Mouse (Mus musculus) neural tube, embryonic 15.5 days (tissue): ENCODE results near the gene Spint4. TPM values are rescaled to one million over a fixed set of nuclear protein-coding genes. Genes with fewer than 3 reads are reported as not detected.
"Not testable (repeated sequence)": the region's sequence is repeated elsewhere in the genome, so short reads cannot be mapped to it uniquely, and the experiment has no call there.

Experiments
- ATAC-seq: fragments of 200-750 bp; cut with Nextera tagmentation; 2 replicates; pipeline ENCODE4 v1.8.0; 2017; ENCODE audit warnings: mild to moderate bottlenecking, moderate TSS enrichment, moderate library complexity; ENCODE audit not compliant: low FRiP score
- H3K27ac ChIP-seq: fragments of 300-500 bp; sonication (generic); replicated peaks from 2 replicates; pipeline ENCODE4 v1.5.1; 2015; ENCODE audit warnings: mild to moderate bottlenecking, inconsistent platforms
- H3K27me3 ChIP-seq: fragments of 300-500 bp; sonication (generic); replicated peaks from 2 replicates; pipeline ENCODE4 v1.6.1; 2015; ENCODE audit warnings: inconsistent platforms
- H3K36me3 ChIP-seq: fragments of 300-500 bp; sonication (generic); 2 replicates; pipeline ENCODE4 v1.6.1; 2015; ENCODE audit warnings: inconsistent platforms
- H3K4me1 ChIP-seq: fragments of 300-500 bp; sonication (generic); 2 replicates; pipeline ENCODE4 v1.6.1; 2015; ENCODE audit warnings: inconsistent platforms
- H3K4me2 ChIP-seq: fragments of 300-500 bp; sonication (generic); 2 replicates; pipeline ENCODE4 v1.6.1; 2015; ENCODE audit warnings: inconsistent platforms, mild to moderate bottlenecking, moderate library complexity
- H3K4me3 ChIP-seq: fragments of 300-500 bp; sonication (generic); replicated peaks from 2 replicates; pipeline ENCODE4 v1.5.1; 2015; ENCODE audit warnings: mild to moderate bottlenecking, inconsistent platforms
- H3K9ac ChIP-seq: fragments of 300-500 bp; sonication (generic); replicated peaks from 2 replicates; pipeline ENCODE4 v1.6.1; 2015; ENCODE audit warnings: mild to moderate bottlenecking, inconsistent platforms
- H3K9me3 ChIP-seq: fragments of 300-500 bp; sonication (generic); replicated peaks from 2 replicates; pipeline ENCODE4 v1.6.1; 2016; ENCODE audit warnings: inconsistent platforms
- WGBS: fragments of 180-500 bp; shearing (Covaris S2); methylation state at CpG from one replicate; pipeline ENCODE4 v1.1.7; 2015; ENCODE audit warnings: mixed read lengths; 5-methylcytosine and 5-hydroxymethylcytosine counted together
- polyA plus RNA-seq: library from polyadenylated mRNA; unstranded; fragments of >200 nt; fragmentation: Nextera tagmentation; extraction: Ambion mirVana; gene quantifications from 2 replicates; pipeline ENCODE4 v1.2.1, GENCODE M21; 2015

Gene Spint4
- polyA plus RNA-seq, 1 experiment from 2014 or later = not detected

- Histone ChIP-seq H3K4me2 (no peak within 1 kb of the TSS), H3K4me3 (no peak within 1 kb of the TSS), H3K4me1 (no peaks in the 10 kb centered on the region), H3K9me3 (no peaks in the 10 kb centered on the region), H3K9ac (no peak within 1 kb of the TSS), H3K27ac (no peak within 1 kb of the TSS), H3K27me3 (no peaks in the 10 kb centered on the region), H3K36me3 (no peaks in the 10 kb centered on the region)
- ATAC-seq = no peak
- WGBS = 76% methylated on average over 3 of the region's 3 CpGs
Measured at GRCm38 (mm10) chr2:164684807-164685206, 13.5 kb upstream of the Spint4 start, which contains the start of gene Wfdc13. TSS of gene Wfdc13 (plus strand) at chr2:164685107.

- 81% methylated on average over 5 of the region's 5 CpGs for WGBS
- Histone ChIP-seq H3K9me3 (no peaks in the 10 kb centered on the region), H3K36me3 (no peaks in the 10 kb centered on the region), H3K4me1 (no peaks in the 10 kb centered on the region), H3K4me2 (no peak overlapping the region), H3K27me3 (no peaks in the 10 kb centered on the region), H3K27ac (no peak overlapping the region), H3K9ac (no peak overlapping the region), H3K4me3 (no peak overlapping the region)
- no peak for ATAC-seq
Measured at GRCm38 (mm10) chr2:164700959-164701358, 2.7 kb downstream of the Spint4 start.

- H3K9ac ChIP-seq = no peak overlapping the region
- H3K9me3 ChIP-seq = no peaks in the 10 kb centered on the region
- ATAC-seq = no peak
- H3K4me3 ChIP-seq = no peak overlapping the region
- no peak overlapping the region for H3K4me2 ChIP-seq
- H3K4me1 ChIP-seq = no peaks in the 10 kb centered on the region
- no peaks in the 10 kb centered on the region for H3K36me3 ChIP-seq
- H3K27me3 ChIP-seq = no peaks in the 10 kb centered on the region
- 82% methylated on average over 5 of the region's 5 CpGs for WGBS
- H3K27ac ChIP-seq = no peak overlapping the region
Measured at GRCm38 (mm10) chr2:164701761-164702160, 3.5 kb downstream of the Spint4 start.

GRCm38 (mm10) chr2:164704235-164704634 lies 5.9 kb downstream of the Spint4 start:
- H3K4me1 ChIP-seq = no peaks in the 10 kb centered on the region
- 77% methylated on average over 5 of the region's 5 CpGs for WGBS
- H3K27ac ChIP-seq = no peak overlapping the region
- no peak overlapping the region for H3K4me3 ChIP-seq
- no peak for ATAC-seq
- H3K27me3 ChIP-seq = no peaks in the 10 kb centered on the region
- H3K4me2 ChIP-seq = no peak overlapping the region
- no peak overlapping the region for H3K9ac ChIP-seq
- H3K9me3 ChIP-seq = no peaks in the 10 kb centered on the region
- H3K36me3 ChIP-seq = no peaks in the 10 kb centered on the region

- Histone ChIP-seq H3K4me1 (no peaks in the 10 kb centered on the region), H3K27ac (no peak overlapping the region), H3K4me3 (no peak overlapping the region), H3K9me3 (no peaks in the 10 kb centered on the region), H3K4me2 (no peak overlapping the region), H3K36me3 (no peaks in the 10 kb centered on the region), H3K27me3 (no peaks in the 10 kb centered on the region), H3K9ac (no peak overlapping the region)
- ATAC-seq = no peak
- WGBS = 94% methylated on average over 6 of the region's 6 CpGs
Measured at GRCm38 (mm10) chr2:164705328-164705727, 7.0 kb downstream of the Spint4 start.

DNA sequence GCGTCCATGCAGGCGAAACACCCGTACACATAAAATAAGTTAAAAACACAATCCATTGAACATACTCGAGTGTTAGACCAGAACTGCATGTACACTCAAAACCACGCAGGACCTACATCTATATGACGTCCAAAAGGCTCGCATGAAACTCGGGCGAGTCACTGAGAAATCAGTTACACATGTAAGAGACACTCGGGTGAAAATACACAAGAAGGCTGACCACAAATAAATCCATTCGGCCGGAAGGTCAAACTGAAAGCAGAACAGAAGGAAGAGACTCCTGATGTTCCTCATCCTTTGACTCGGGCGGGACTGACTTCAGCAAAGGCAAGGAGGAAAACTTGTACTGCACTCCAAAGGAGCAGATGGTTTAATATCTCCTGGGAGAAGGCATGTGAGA lies 7.7 kb downstream of the Spint4 start:
- WGBS = 93% methylated on average over 14 of the region's 14 CpGs
- H3K27me3 ChIP-seq = no peaks in the 10 kb centered on the region
- ATAC-seq = no peak

GRCm38 (mm10) chr2:164715005-164715404 lies 16.7 kb downstream of the Spint4 start, which contains the start of gene Spint5:
TSS of gene Spint5 (plus strand) at chr2:164715305.
- whole genome bisulfite sequencing = 84% methylated on average over 6 of the region's 6 CpGs
- no peak within 1 kb of the TSS for H3K4me3 ChIP-seq
- H3K36me3 ChIP-seq = no peaks in the 10 kb centered on the region
- no peak within 1 kb of the TSS for H3K9ac ChIP-seq
- H3K4me2 ChIP-seq = no peak within 1 kb of the TSS
- ATAC-seq = no peak
- no peaks in the 10 kb centered on the region for H3K4me1 ChIP-seq
- H3K9me3 ChIP-seq = no peaks in the 10 kb centered on the region
- no peaks in the 10 kb centered on the region for H3K27me3 ChIP-seq
- H3K27ac ChIP-seq = no peak within 1 kb of the TSS

More for the DNA sequence above, 7.7 kb downstream of the Spint4 start:
- Histone ChIP-seq H3K4me1 (no peaks in the 10 kb centered on the region), H3K9ac (no peak overlapping the region), H3K4me2 (no peak overlapping the region), H3K27ac (no peak overlapping the region), H3K4me3 (no peak overlapping the region), H3K36me3 (no peaks in the 10 kb centered on the region), H3K9me3 (no peaks in the 10 kb centered on the region)

GRCm38 (mm10) chr2:164716194-164716786 lies 18.0 kb downstream of the Spint4 start:
- H3K4me2 ChIP-seq, H3K9me3 ChIP-seq, ATAC-seq, H3K36me3 ChIP-seq, H3K27me3 ChIP-seq, H3K27ac ChIP-seq, H3K9ac ChIP-seq, H3K4me3 ChIP-seq, H3K4me1 ChIP-seq: not testable (repeated sequence)
- 94% methylated on average over 23 of the region's 23 CpGs for WGBS

DNA sequence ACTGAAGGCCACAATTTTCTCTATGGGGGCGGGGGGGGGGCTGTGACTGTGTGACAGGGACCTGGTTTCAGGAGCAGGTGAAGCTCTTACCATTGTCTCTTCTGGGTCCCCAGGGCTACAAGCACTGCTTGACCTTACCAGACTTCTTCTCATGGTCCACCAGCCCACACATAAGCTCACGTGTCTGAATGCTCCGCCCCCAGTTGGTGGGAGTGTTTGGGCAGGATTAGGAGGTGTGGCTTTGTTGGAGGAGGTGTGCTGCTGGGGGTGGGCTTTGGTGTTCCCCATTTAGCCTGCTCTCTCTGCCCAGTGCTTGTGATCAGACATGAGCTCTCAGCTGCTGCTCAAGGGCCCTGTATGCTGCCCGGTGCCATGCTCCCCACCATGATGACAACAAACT lies 25.0 kb downstream of the Spint4 start:
- WGBS = 63% methylated on average over 4 of the region's 4 CpGs
- no peaks in the 10 kb centered on the region for H3K9me3 ChIP-seq

DNA sequence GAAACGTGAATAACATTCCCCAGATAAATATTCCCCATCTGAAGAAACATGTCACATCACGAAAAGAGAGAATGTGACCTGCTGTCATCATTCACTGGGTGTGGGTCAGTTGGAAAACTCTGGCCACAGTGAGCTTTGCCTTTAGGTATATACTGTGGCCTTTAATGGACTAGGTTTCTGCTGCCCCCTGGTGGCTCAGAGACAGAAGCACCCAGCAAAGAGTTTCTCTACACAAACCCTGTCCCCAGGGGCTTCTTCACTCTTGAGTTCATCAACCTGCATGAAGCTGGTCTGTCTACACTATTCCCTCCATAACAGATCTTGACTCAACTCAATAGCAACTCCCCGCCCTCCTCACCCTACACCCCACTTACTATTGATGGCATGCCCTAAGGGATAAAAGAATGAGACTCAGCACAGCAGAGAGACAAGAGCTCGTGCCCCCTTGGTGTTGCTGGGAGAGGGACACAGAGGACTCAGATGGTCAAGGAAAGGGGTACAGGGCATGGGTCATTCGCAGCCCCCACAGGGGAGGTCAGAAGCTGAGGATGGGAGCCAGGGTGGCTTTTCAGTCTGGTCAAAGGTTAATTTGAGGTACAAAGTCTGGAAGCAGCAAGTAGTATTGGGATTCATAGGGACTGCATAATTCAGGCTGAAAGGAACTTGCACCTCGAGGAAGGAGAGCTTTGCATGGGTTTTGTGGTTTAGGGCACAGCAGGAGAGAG lies 27.8 kb downstream of the Spint4 start:
- no peaks in the 10 kb centered on the region for H3K36me3 ChIP-seq

More for the DNA sequence above, 25.0 kb downstream of the Spint4 start:
- Histone ChIP-seq H3K4me3 (no peak overlapping the region), H3K9ac (no peak overlapping the region), H3K36me3 (no peaks in the 10 kb centered on the region), H3K27ac (no peak overlapping the region), H3K4me1 (no peaks in the 10 kb centered on the region), H3K4me2 (no peak overlapping the region), H3K27me3 (no peaks in the 10 kb centered on the region)
- ATAC-seq = no peak

GRCm38 (mm10) chr2:164731719-164732118 lies 33.4 kb downstream of the Spint4 start:
- H3K27ac ChIP-seq = no peak overlapping the region
- H3K4me3 ChIP-seq = no peak overlapping the region
- no peak overlapping the region for H3K9ac ChIP-seq
- no peaks in the 10 kb centered on the region; the same call in 1 of the 2 replicates for H3K27me3 ChIP-seq
- H3K4me1 ChIP-seq = no peaks in the 10 kb centered on the region
- no peaks in the 10 kb centered on the region for H3K36me3 ChIP-seq
- ATAC-seq = no peak
- 76% methylated on average over 5 of the region's 5 CpGs for WGBS
- H3K4me2 ChIP-seq = no peak overlapping the region
- H3K9me3 ChIP-seq = no peaks in the 10 kb centered on the region

More for the DNA sequence above, 27.8 kb downstream of the Spint4 start:
- WGBS = 28% methylated on average over 6 of the region's 6 CpGs
- Histone ChIP-seq H3K9ac (no peak overlapping the region), H3K4me2 (no peak overlapping the region), H3K9me3 (no peaks in the 10 kb centered on the region), H3K27ac (no peak overlapping the region), H3K4me1 (no peaks in the 10 kb centered on the region), H3K27me3 (no peaks in the 10 kb centered on the region; the same call in 1 of the 2 replicates), H3K4me3 (no peak overlapping the region)
- ATAC-seq = no peak

DNA sequence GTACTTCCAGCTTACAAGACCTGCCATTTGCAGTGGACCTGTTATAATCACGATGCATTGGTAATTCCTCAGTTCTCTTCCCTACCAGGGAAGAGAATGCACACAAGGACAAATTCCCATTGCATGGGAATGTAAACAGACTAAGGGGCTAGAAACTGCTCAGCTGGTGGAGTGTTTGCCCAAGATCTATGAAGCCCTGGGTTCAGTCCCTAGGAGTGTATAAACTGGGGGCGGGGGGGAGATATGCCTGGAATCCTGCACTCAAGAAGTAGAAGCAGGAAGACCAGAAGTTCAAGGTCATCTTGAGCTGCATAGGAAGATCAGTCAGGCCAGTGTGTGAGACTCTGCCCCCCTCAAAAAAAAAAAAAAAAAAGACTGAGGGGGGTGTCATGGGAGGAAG lies 35.0 kb downstream of the Spint4 start:
- Histone ChIP-seq H3K36me3 (no peaks in the 10 kb centered on the region), H3K9me3 (no peaks in the 10 kb centered on the region), H3K4me1 (no peaks in the 10 kb centered on the region), H3K27me3 (no peaks in the 10 kb centered on the region; the same call in 1 of the 2 replicates), H3K4me3 (no peak overlapping the region), H3K27ac (no peak overlapping the region), H3K9ac (no peak overlapping the region), H3K4me2 (no peak overlapping the region)
- no peak for ATAC-seq
- WGBS = 85% methylated on average over 2 of the region's 2 CpGs
